Mouse (Mus musculus) CH12.LX (cell line): ENCODE measurements around the gene Zfhx3.

Experiments
- CTCF ChIP-seq, 2 experiments: IDR thresholded peaks in 1 of 2; conservative IDR thresholded peaks in 1 of 2; 2 replicates each; pipeline ENCODE4 v1.5.1; 2011 to 2012; ENCODE audit warnings: low read depth in 2 of 2, low read length in 2 of 2, improper control_type of control experiment in 1 of 2, inconsistent platforms in 1 of 2, mild to moderate bottlenecking in 1 of 2, moderate library complexity in 1 of 2
- ELF1 ChIP-seq: IDR thresholded peaks from 2 replicates; pipeline ENCODE4 v1.6.1; 2014; ENCODE audit warnings: low read depth, mild to moderate bottlenecking, inconsistent platforms, low read length, improper control_type of control experiment
- EP300 ChIP-seq: IDR thresholded peaks from 2 replicates; pipeline ENCODE4 v1.6.1; 2011; ENCODE audit warnings: low read length, improper control_type of control experiment
- KAT2A ChIP-seq: IDR thresholded peaks from 2 replicates; pipeline ENCODE4 v1.6.1; 2012; ENCODE audit warnings: low read length, improper control_type of control experiment, inconsistent platforms; ENCODE audit not compliant: insufficient replicate concordance
- MAZ ChIP-seq: IDR thresholded peaks from 2 replicates; pipeline ENCODE4 v1.6.1; 2012; ENCODE audit warnings: low read depth, mild to moderate bottlenecking, inconsistent platforms, low read length, improper control_type of control experiment, moderate library complexity
- MXI1 ChIP-seq: IDR thresholded peaks from 2 replicates; pipeline ENCODE4 v1.6.1; 2011; ENCODE audit warnings: mild to moderate bottlenecking, low read depth, low read length, improper control_type of control experiment
- POLR2A ChIP-seq: IDR thresholded peaks from 2 replicates; pipeline ENCODE4 v1.6.1; 2011; ENCODE audit warnings: low read depth, mild to moderate bottlenecking, improper control_type of control experiment, low read length
- POLR2AphosphoS2 ChIP-seq: IDR thresholded peaks from 2 replicates; pipeline ENCODE4 v1.6.1; 2011; ENCODE audit warnings: low read depth, low read length, improper control_type of control experiment
- RAD21 ChIP-seq: IDR thresholded peaks from 2 replicates; pipeline ENCODE4 v1.6.1; 2011; ENCODE audit warnings: low read depth, mild to moderate bottlenecking, low read length, improper control_type of control experiment, moderate library complexity
- USF1 ChIP-seq: IDR thresholded peaks from 2 replicates; pipeline ENCODE4 v1.6.1; 2014; ENCODE audit warnings: low read depth, mild to moderate bottlenecking, inconsistent platforms, low read length, improper control_type of control experiment
- USF2 ChIP-seq: conservative IDR thresholded peaks from 2 replicates; pipeline ENCODE4 v1.6.1; 2011; ENCODE audit warnings: low read depth, low read length, improper control_type of control experiment
- ZC3H11A ChIP-seq: IDR thresholded peaks from 2 replicates; pipeline ENCODE4 v1.6.1; 2012; ENCODE audit warnings: low read depth, mild to moderate bottlenecking, inconsistent platforms, low read length, improper control_type of control experiment
- ZKSCAN1 ChIP-seq: IDR thresholded peaks from 2 replicates; pipeline ENCODE4 v1.6.1; 2012; ENCODE audit warnings: low read depth, inconsistent platforms, low read length, improper control_type of control experiment, borderline replicate concordance
- ZNF384 ChIP-seq: IDR thresholded peaks from 2 replicates; pipeline ENCODE4 v1.6.1; 2012; ENCODE audit warnings: low read depth, low read length, improper control_type of control experiment, inconsistent platforms

GRCm38 (mm10) chr8:108908540-108908939 is 966.1 kb downstream of the Zfhx3 start:
- no peak for TF ChIP-seq CTCF (conservative IDR thresholded peaks at IDR 0.05 in 1 of 2, IDR thresholded peaks at IDR 0.05 in 1 of 2; ENCODE audit: low read depth in 2 of 2, low read length in 2 of 2)
- no peak for TF ChIP-seq USF1
- TF ChIP-seq ZNF384 = no peak
- TF ChIP-seq POLR2A = no peak
- TF ChIP-seq ZKSCAN1 = no peak
- no peak for TF ChIP-seq USF2
- TF ChIP-seq KAT2A = no peak
- TF ChIP-seq POLR2AphosphoS2 = no peak
- TF ChIP-seq ELF1 = no peak
- TF ChIP-seq EP300 = no peak
- no peak for TF ChIP-seq RAD21
- no peak for TF ChIP-seq ZC3H11A
- no peak for TF ChIP-seq MXI1
- TF ChIP-seq MAZ = no peak
